Mouse (Mus musculus) brain, embryonic 14.5 days (tissue): ENCODE results near the gene Lyar.

Experiments used
- CTCF ChIP-seq: fragments of 200-500 bp; IDR thresholded peaks from 2 replicates; pipeline ENCODE4 v1.5.1; 2012; ENCODE audit warnings: inconsistent platforms, mild to moderate bottlenecking, moderate library complexity, borderline replicate concordance; ENCODE audit not compliant: insufficient read depth, insufficient read length; ENCODE audit errors: extremely low read depth
- POLR2A ChIP-seq: fragments of 200-500 bp; IDR thresholded peaks from 2 replicates; pipeline ENCODE4 v1.6.1; 2012; ENCODE audit warnings: mild to moderate bottlenecking, inconsistent platforms, borderline replicate concordance; ENCODE audit not compliant: poor library complexity, insufficient read depth, insufficient read length, severe bottlenecking; ENCODE audit errors: extremely low read depth

- TF ChIP-seq POLR2A (no peak), CTCF (no peak)
These were observed 46.5 kb upstream of the Lyar start for GRCm38 (mm10) chr5:38173766-38174165.
